Mouse (Mus musculus) midbrain, embryonic 16.5 days (tissue): ENCODE data around the gene Rpusd1. TPM values are rescaled to one million over a fixed set of nuclear protein-coding genes. Genes with fewer than 3 reads are reported as not detected.

Source experiments
- ATAC-seq: fragments of 200-750 bp; cut with Nextera tagmentation; 2 replicates; pipeline ENCODE4 v1.8.0; 2017; ENCODE audit warnings: moderate TSS enrichment
- H3K27ac ChIP-seq: fragments of 300-500 bp; sonication (generic); 2 replicates; pipeline ENCODE4 v1.5.1; 2014; ENCODE audit warnings: mild to moderate bottlenecking, low read length, mixed read lengths
- H3K27me3 ChIP-seq: fragments of 300-500 bp; sonication (generic); 2 replicates; pipeline ENCODE4 v1.6.1; 2014; ENCODE audit warnings: low read depth, low read length, mixed read lengths; ENCODE audit not compliant: control insufficient read depth, insufficient read depth
- H3K36me3 ChIP-seq: fragments of 300-500 bp; sonication (generic); 2 replicates; pipeline ENCODE4 v1.6.1; 2014; ENCODE audit warnings: mild to moderate bottlenecking, low read length, moderate library complexity, mixed read lengths; ENCODE audit not compliant: control insufficient read depth, insufficient read depth
- H3K4me1 ChIP-seq: fragments of 300-500 bp; sonication (generic); 2 replicates; pipeline ENCODE4 v1.6.1; 2014; ENCODE audit warnings: mild to moderate bottlenecking, low read length, mixed read lengths; ENCODE audit not compliant: control insufficient read depth, insufficient read depth
- H3K4me2 ChIP-seq: fragments of 300-500 bp; sonication (generic); 2 replicates; pipeline ENCODE4 v1.6.1; 2014; ENCODE audit warnings: mild to moderate bottlenecking, low read length, mixed read lengths
- H3K4me3 ChIP-seq: fragments of 300-500 bp; sonication (generic); 2 replicates; pipeline ENCODE4 v1.5.1; 2014; ENCODE audit warnings: low read depth, mild to moderate bottlenecking, low read length, moderate library complexity, mixed read lengths
- H3K9ac ChIP-seq: fragments of 300-500 bp; sonication (generic); 2 replicates; pipeline ENCODE4 v1.6.1; 2014; ENCODE audit warnings: low read depth, low read length, mixed read lengths
- H3K9me3 ChIP-seq: fragments of 300-500 bp; sonication (generic); replicated peaks from 2 replicates; pipeline ENCODE4 v1.6.1; 2014; ENCODE audit warnings: mild to moderate bottlenecking, low read length, mixed read lengths; ENCODE audit not compliant: control insufficient read depth, poor library complexity, severe bottlenecking
- WGBS: fragments of 180-500 bp; shearing (Covaris S2); extraction: QIAGEN DNeasy Blood & Tissue Kit; methylation state at CpG from one replicate; pipeline ENCODE4 v1.1.7; 2014; 5-methylcytosine and 5-hydroxymethylcytosine counted together
- polyA plus RNA-seq: library from polyadenylated mRNA; unstranded; fragments of >200 nt; fragmentation: Nextera tagmentation; extraction: Ambion mirVana; gene quantifications from 2 replicates; pipeline ENCODE4 v1.2.1, GENCODE M21; 2015

The Rpusd1 gene
- polyA plus RNA-seq, 1 experiment from 2014 or later, result 26.8 TPM

- no peaks in the 10 kb centered on the region for H3K9me3 ChIP-seq
- H3K4me2 ChIP-seq, result no peak overlapping the region
- no peak overlapping the region for H3K9ac ChIP-seq
- no peak for ATAC-seq
- 80% methylated on average over 8 of the region's 8 CpGs for WGBS
- H3K27ac ChIP-seq, result no peak overlapping the region
- no peak overlapping the region for H3K4me3 ChIP-seq
- H3K27me3 ChIP-seq, result peaks cover 3% of the 10 kb centered on the region; the same call in 1 of the 2 replicates
- no peaks in the 10 kb centered on the region for H3K36me3 ChIP-seq
- no peaks in the 10 kb centered on the region for H3K4me1 ChIP-seq
Observed at GRCm38 (mm10) chr17:25760148-25760547, 32.7 kb downstream of the Rpusd1 start.

DNA sequence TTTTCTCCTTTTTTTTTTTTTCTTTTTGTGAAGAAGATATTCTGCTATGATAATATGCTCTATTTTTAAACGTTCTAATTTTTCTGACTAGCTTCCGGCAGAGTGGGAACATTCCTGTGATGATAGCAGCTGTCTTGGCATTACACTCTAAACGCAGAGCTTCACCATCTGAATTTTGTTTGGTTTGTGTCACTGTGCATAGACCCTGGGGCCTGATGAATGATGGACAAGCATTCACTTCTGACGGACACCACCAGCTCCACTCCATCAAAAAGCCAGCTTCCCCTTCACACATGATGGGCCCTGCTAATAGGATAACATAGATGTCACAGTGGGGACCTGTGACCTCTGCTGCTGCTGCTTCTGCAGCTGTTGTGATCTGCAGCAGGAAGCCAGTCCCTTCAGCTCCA lies 34.1 kb downstream of the Rpusd1 start:
- WGBS, result 27% methylated on average over 4 of the region's 4 CpGs
- Histone ChIP-seq H3K36me3 (no peaks in the 10 kb centered on the region), H3K4me2 (no peak overlapping the region), H3K27ac (no peak overlapping the region), H3K27me3 (peaks cover 3% of the 10 kb centered on the region; the same call in 1 of the 2 replicates), H3K4me3 (no peak overlapping the region), H3K9ac (no peak overlapping the region), H3K4me1 (no peaks in the 10 kb centered on the region), H3K9me3 (no peaks in the 10 kb centered on the region)
- no peak for ATAC-seq

DNA sequence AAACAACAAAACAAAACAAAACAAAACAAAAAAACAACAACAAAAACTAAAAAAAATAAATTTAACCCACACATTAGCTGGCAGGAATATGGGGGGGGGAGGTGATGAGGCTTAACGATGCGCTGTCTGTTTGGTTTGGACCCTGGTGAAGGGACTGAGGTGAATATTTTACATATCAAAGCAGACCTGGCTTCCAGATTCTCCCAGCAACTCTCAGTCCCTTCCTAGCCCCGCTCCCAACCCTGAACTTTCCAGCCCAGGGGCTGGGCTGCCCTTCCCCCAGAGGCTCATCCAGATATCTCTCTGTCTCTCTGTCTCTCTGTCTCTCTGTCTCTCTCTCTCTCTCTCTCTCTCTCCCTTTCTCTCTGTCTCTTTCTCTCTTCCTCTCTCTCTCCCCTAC lies 35.1 kb downstream of the Rpusd1 start:
- Histone ChIP-seq H3K4me2 (no peak overlapping the region), H3K9ac (no peak overlapping the region), H3K36me3 (no peaks in the 10 kb centered on the region), H3K4me3 (no peak overlapping the region), H3K9me3 (no peaks in the 10 kb centered on the region), H3K27me3 (peaks cover 3% of the 10 kb centered on the region; the same call in 1 of the 2 replicates), H3K4me1 (no peaks in the 10 kb centered on the region), H3K27ac (no peak overlapping the region)
- ATAC-seq, result no peak
- 17% methylated on average over 3 of the region's 3 CpGs for WGBS

DNA sequence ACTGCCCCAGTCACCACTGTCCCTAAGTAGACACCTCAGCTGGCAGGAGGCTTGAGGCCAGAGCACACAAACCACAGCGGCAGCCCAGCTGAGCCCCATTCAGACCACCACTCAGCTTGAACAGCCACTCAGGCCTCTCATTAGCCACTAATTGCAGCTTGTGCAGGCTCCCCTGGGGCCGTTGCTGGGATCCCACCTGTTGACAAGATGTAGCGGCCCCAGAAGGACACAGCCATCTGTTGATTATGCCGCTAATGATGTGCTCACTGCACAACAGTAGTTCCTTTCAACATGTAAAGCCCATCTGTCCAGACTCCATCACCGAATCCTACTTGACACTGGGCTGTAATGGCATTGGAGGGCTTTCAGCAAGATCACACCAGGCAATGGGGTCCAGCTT lies 38.4 kb downstream of the Rpusd1 start:
- H3K9ac ChIP-seq, result no peak overlapping the region
- 36% methylated on average over 5 of the region's 5 CpGs for WGBS
- H3K4me3 ChIP-seq, result no peak overlapping the region
- H3K4me1 ChIP-seq, result no peaks in the 10 kb centered on the region
- no peaks in the 10 kb centered on the region for H3K36me3 ChIP-seq
- H3K9me3 ChIP-seq, result no peaks in the 10 kb centered on the region
- no peak overlapping the region for H3K27ac ChIP-seq
- no peaks in the 10 kb centered on the region for H3K27me3 ChIP-seq
- ATAC-seq, result no peak
- no peak overlapping the region for H3K4me2 ChIP-seq

DNA sequence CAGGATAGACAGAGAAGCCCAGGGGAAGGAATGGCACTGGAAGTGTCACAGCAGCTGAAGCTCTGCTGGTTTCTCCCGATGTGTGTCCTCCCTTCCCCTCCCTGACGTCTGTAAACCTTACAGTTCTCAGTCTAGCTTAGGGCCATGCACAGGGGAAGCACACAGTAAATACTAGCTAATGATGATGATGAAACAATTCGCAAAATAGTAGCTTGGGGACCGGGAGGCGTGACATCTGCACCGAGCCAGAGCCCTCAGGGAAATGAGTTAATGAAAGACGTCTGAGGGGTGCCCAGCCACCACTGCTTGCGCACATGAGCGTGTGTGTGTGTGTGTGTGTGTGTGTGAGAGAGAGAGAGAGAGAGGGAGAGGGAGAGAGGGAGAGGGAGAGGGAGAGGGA lies 41.9 kb downstream of the Rpusd1 start:
- no peak for ATAC-seq
- WGBS, result 62% methylated on average over 7 of the region's 9 CpGs
- H3K4me1 ChIP-seq, result peaks cover 7% of the 10 kb centered on the region
- H3K9ac ChIP-seq, result no peak overlapping the region
- H3K4me2 ChIP-seq, result no peak overlapping the region
- H3K27me3 ChIP-seq, result no peaks in the 10 kb centered on the region
- no peak overlapping the region for H3K4me3 ChIP-seq
- no peaks in the 10 kb centered on the region for H3K36me3 ChIP-seq
- no peaks in the 10 kb centered on the region for H3K9me3 ChIP-seq
- H3K27ac ChIP-seq, result no peak overlapping the region

GRCm38 (mm10) chr17:25773549-25774120 lies 46.2 kb downstream of the Rpusd1 start, which contains the start of gene Narfl:
Gene Narfl (plus strand): TSS chr17:25773776.
- peaks cover 14% of the 10 kb centered on the region for H3K4me1 ChIP-seq
- peak within 1 kb of the TSS; percentile 88 for H3K4me2 ChIP-seq
- H3K27ac ChIP-seq, result no peak within 1 kb of the TSS
- H3K36me3 ChIP-seq, result peaks cover 6% of the 10 kb centered on the region; the same call in 1 of the 2 replicates
- under 1% methylated on average over 37 of the region's 37 CpGs for WGBS
- H3K9ac ChIP-seq, result peak within 1 kb of the TSS; percentile 84
- no peaks in the 10 kb centered on the region for H3K9me3 ChIP-seq
- peak; percentile 84 for ATAC-seq
- H3K4me3 ChIP-seq, result peak within 1 kb of the TSS; percentile 83
- H3K27me3 ChIP-seq, result no peaks in the 10 kb centered on the region

DNA sequence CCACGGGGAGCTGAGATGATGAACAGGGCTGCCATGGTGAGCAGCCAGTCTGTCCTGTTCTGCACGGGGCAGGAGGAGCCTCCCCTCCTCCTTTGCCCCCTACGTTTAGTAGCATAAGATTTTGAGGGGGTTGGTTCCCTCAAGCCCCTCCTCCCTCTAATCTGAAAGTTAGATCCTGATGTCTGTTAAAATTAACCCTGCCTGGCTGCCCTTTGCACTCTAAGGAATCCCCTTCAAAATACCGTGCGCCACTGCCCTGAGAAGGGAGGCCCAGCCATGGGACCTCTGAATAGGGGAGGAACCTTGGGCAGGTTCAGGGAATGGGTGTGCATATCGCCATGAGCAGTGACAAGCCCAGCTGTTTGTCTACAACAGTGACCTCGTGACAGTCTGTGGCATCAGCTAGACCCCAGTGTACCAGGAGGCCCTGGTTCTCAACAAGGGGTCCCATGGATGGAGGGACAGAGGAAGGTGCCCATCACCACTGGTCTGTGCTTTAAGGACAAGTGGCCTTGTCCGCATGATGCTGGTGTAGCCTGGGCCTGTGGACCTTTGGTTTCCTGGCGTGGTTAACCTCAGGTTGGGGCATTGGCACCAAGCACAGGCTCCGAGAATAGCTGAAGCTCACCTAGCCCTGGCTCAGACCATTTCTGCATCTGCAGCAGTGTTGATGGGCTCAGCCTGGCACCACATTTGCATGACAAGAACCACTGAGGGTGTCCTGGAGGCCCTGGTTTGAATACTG lies 48.0 kb downstream of the Rpusd1 start:
- no peak overlapping the region for H3K9ac ChIP-seq
- H3K4me3 ChIP-seq, result no peak overlapping the region
- peaks cover 14% of the 10 kb centered on the region for H3K4me1 ChIP-seq
- ATAC-seq, result no peak
- H3K9me3 ChIP-seq, result no peaks in the 10 kb centered on the region
- H3K27me3 ChIP-seq, result no peaks in the 10 kb centered on the region
- H3K4me2 ChIP-seq, result no peak overlapping the region
- peaks cover 6% of the 10 kb centered on the region; the same call in 1 of the 2 replicates for H3K36me3 ChIP-seq
- WGBS, result 77% methylated on average over 10 of the region's 10 CpGs
- no peak overlapping the region for H3K27ac ChIP-seq

DNA sequence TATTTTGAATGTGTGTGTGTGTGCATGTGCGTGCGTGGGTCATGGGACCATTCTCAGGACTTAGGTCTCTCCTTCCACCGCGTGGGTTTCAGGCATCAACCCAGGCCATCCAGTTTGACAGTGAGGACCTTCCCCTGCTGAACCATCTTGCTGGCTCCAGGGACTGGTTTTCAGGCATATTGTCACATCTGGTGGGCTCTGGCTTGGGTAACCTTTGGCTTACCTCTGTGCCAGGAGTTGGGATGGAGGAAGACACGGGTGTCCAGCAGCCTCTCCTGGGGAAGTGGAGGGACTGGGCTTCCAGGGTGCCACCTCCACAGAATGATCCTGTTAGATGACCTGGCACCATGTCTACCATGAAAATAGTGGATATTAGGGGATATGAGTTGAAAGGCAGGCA lies 50.5 kb downstream of the Rpusd1 start:
- Histone ChIP-seq H3K4me3 (no peak overlapping the region), H3K27me3 (no peaks in the 10 kb centered on the region), H3K4me1 (peaks cover 14% of the 10 kb centered on the region), H3K9me3 (no peaks in the 10 kb centered on the region), H3K36me3 (peaks cover 21% of the 10 kb centered on the region), H3K9ac (no peak overlapping the region), H3K27ac (no peak overlapping the region), H3K4me2 (no peak overlapping the region)
- WGBS, result 96% methylated on average over 5 of the region's 5 CpGs
- no peak for ATAC-seq
